Mouse (Mus musculus): Measurements from ENCODE around the gene Atf5. TPM values are rescaled to one million over a fixed set of nuclear protein-coding genes. Genes with fewer than 3 reads are reported as not detected.

The Atf5 gene
- polyA plus RNA-seq, 1 experiment from 2014 or later: 3.1 TPM

DNA sequence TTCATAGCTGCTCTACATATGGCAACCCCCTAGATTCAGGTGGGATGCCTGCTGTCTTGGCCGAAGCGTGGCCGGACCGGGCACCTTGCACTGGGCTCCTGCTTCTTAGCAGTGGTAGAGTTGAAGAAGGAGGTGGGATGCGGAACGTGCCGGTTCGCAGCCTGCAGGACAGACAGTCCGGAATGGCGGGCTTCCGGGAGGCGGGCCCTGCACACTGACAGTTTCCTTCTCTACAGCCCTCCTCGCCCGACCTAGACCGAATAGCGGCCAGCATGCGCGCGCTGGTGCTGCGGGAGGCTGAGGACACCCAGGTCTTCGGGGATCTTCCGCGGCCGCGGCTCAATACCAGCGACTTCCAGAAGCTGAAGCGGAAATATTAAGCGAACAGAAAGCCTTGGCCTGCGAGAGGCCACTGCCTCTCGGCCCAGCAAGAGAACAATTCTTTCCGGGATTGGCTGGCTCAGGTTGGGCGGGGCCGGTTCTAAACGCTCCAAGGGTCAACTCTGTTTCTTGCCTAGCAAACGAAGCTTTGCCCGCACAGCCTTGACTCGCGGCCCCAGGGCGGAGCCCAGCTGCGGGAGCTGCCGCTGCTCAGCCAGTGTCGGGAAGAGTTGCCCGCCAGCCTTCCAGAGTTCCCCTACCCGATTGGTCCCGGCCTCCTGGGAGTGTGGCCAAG lies 38.0 kb upstream of the Atf5 start:
- Histone ChIP-seq H3K4me1 (ENCODE audit: insufficient read depth) (peaks cover 21% of the 10 kb centered on the region), H3K27me3 (ENCODE audit: insufficient read depth, low read length) (no peaks in the 10 kb centered on the region), H3K27ac (ENCODE audit: low read depth) (peak overlapping the region; percentile 96), H3K4me2 (peak overlapping the region; percentile 92), H3K9me3 (ENCODE audit: low read depth, low read length) (no peaks in the 10 kb centered on the region), H3K4me3 (ENCODE audit: low read depth, low read length) (peak overlapping the region; percentile 50), H3K36me3 (ENCODE audit: insufficient read depth) (peaks cover 27% of the 10 kb centered on the region; the same call in 1 of the 2 replicates), H3K9ac (peak overlapping the region; percentile 66)
- no peak for TF ChIP-seq CTCF (IDR thresholded peaks at IDR 0.05; ENCODE audit: low read depth)
- WGBS: 3% methylated on average over 45 of the region's 45 CpGs
- DNase-seq (peak; percentile 89), ATAC-seq (ENCODE audit: insufficient read depth) (peak; percentile 53)

DNA sequence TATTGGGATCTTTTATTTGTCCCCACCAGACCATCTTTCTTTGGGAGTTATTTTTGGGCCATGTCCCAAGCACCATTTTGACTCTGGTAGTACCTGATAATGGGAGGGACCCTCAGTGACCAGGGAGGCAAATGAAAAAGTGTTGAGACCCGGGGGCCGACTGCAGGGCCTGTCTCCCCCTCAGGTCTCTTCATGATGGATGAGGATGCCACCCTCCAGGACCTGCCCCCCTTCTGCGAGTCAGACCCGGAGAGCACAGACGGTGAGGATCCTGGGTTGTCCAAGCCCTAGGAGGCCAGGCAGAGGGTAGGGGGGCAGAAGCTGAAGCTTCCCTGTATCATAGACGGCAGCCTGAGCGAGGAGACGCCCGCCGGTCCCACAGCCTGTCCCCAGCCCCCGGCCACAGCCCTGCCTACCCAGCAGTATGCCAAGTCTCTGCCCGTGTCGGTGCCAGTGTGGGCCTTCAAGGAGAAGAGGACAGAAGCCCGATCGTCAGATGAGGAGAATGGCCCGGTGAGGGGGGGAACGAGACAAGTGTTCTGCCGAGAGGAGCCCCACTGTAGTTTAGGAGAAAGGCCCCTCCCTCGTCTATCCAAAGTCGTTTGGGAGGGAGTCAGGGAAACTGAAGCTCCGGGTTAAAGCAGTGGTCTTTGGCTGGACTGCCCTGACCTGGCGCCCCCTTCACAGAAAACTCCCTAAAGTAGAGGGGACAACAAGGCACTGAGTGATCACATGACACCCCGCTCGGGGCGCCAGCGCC lies 37.3 kb upstream of the Atf5 start:
- Histone ChIP-seq H3K4me1 (ENCODE audit: insufficient read depth) (peaks cover 21% of the 10 kb centered on the region), H3K27ac (ENCODE audit: low read depth) (peak overlapping the region; percentile 96), H3K36me3 (ENCODE audit: insufficient read depth) (peaks cover 24% of the 10 kb centered on the region; the same call in 1 of the 2 replicates), H3K4me2 (peak overlapping the region; percentile 92), H3K27me3 (ENCODE audit: insufficient read depth, low read length) (no peaks in the 10 kb centered on the region), H3K9ac (peak overlapping the region; percentile 66), H3K9me3 (ENCODE audit: low read depth, low read length) (no peaks in the 10 kb centered on the region), H3K4me3 (ENCODE audit: low read depth, low read length) (peak overlapping the region; percentile 50)
- ATAC-seq (ENCODE audit: insufficient read depth) (no peak), DNase-seq (no peak)
- WGBS: 18% methylated on average over 26 of the region's 26 CpGs
- TF ChIP-seq CTCF (IDR thresholded peaks at IDR 0.05; ENCODE audit: low read depth): no peak

DNA sequence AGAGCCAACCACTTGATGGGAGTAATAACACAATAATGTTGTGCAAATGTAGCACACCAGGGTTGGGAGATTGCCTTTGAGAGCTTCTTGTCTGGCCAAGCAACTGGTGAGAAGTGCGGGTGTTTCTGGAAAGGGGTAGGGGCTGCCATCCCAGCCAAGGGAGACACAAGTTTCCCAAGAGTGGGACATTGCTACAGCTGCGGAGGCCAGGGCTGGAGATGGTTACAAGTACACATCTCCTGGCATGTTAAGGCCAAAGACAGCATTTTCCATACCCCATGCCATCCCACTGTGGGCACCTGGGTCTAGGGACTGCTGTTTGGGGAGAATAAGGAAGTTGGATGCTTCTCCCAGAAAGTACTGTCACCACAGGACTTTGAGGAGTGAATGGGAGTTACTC lies 36.6 kb upstream of the Atf5 start:
- no peaks in the 10 kb centered on the region for H3K9me3 ChIP-seq (ENCODE audit: low read depth, low read length)
- 98% methylated on average over 2 of the region's 2 CpGs for WGBS
- no peak for ATAC-seq (ENCODE audit: insufficient read depth)

DNA sequence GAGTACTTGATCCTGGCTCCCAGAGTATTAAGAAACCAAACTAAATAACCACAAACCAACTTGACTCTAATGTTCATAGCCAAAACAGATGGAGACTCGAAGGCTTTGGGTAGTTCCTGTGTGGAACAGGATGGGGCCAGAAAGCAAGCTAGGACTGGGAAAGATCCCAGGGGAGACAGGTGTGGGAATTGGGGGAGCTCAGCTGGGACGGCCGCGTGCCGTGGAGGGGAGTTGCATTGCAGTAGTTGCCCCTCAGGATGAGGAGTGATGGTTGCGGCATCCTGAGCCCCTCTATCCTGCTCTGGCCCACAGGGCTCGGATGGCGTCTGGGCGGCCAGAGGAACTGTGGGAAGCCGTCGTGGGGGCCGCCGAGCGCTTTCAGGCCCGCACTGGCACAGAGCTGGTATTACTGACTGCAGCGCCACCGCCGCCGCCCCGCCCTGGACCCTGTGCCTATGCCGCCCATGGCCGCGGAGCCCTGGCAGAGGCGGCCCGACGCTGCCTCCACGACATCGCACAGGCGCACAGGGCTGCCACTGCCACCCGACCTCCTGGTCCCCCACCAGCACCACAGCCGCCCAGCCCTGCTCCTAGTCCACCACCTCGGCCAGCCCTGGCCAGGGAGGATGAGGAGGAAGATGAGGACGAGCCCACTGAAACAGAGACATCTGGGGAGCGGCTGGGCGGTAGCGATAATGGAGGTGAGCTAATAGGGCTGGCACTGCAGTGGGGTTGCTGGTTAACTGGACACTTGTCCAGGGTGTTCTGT lies 36.0 kb upstream of the Atf5 start:
- WGBS: 90% methylated on average over 36 of the region's 36 CpGs
- no peak for TF ChIP-seq CTCF (IDR thresholded peaks at IDR 0.05; ENCODE audit: low read depth)
- peaks cover 28% of the 10 kb centered on the region for H3K4me1 ChIP-seq (ENCODE audit: insufficient read depth)
- H3K4me2 ChIP-seq: no peak overlapping the region; the same call in 1 of the 2 replicates
- DNase-seq (no peak), ATAC-seq (ENCODE audit: insufficient read depth) (no peak)
- H3K27ac ChIP-seq (ENCODE audit: low read depth): no peak overlapping the region
- H3K4me3 ChIP-seq (ENCODE audit: low read depth, low read length): no peak overlapping the region
- peaks cover 24% of the 10 kb centered on the region; the same call in 1 of the 2 replicates for H3K36me3 ChIP-seq (ENCODE audit: insufficient read depth)
- H3K9ac ChIP-seq: no peak overlapping the region
- no peaks in the 10 kb centered on the region for H3K27me3 ChIP-seq (ENCODE audit: insufficient read depth, low read length)
- no peaks in the 10 kb centered on the region for H3K9me3 ChIP-seq (ENCODE audit: low read depth, low read length)

More for the DNA sequence above, 36.6 kb upstream of the Atf5 start:
- no peak for TF ChIP-seq CTCF (IDR thresholded peaks at IDR 0.05; ENCODE audit: low read depth)
- H3K27me3 ChIP-seq (ENCODE audit: insufficient read depth, low read length): no peaks in the 10 kb centered on the region
- H3K4me2 ChIP-seq: peak overlapping the region; percentile 92
- no peak overlapping the region for H3K4me3 ChIP-seq (ENCODE audit: low read depth, low read length)
- no peak for DNase-seq
- no peak overlapping the region for H3K27ac ChIP-seq (ENCODE audit: low read depth)
- peaks cover 22% of the 10 kb centered on the region for H3K4me1 ChIP-seq (ENCODE audit: insufficient read depth)
- H3K9ac ChIP-seq: no peak overlapping the region
- H3K36me3 ChIP-seq (ENCODE audit: insufficient read depth): peaks cover 24% of the 10 kb centered on the region; the same call in 1 of the 2 replicates

DNA sequence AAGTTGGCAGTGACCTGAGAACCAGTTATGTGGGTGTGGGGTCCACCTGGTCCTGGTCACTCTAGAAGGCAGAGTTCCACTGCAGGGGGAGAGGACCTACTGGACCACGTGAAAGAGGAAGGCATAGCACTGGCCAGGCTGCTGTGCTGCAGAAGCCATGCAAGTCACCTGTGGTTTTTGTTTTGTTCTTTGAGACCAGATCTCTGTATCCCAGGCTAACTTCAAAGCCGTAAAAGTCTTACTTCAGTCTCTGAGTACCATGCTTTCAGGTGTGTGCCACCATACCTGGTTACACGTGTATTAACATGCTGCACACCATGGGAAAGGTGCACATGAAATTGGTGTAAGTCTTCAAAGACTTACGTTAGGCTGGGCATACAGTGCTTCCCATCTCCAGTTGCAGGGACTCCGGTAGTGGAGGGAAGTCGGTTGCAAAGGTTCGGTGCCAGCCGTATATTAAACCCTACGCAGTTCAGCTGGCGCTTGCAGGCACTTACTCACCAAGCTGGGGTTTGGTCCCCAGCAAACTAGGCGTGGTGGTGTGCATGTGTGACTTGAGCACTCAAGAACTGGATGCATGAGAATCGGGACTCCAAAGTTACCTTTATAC lies 35.3 kb upstream of the Atf5 start:
- Histone ChIP-seq H3K9ac (no peak overlapping the region), H3K4me3 (ENCODE audit: low read depth, low read length) (no peak overlapping the region)

DNA sequence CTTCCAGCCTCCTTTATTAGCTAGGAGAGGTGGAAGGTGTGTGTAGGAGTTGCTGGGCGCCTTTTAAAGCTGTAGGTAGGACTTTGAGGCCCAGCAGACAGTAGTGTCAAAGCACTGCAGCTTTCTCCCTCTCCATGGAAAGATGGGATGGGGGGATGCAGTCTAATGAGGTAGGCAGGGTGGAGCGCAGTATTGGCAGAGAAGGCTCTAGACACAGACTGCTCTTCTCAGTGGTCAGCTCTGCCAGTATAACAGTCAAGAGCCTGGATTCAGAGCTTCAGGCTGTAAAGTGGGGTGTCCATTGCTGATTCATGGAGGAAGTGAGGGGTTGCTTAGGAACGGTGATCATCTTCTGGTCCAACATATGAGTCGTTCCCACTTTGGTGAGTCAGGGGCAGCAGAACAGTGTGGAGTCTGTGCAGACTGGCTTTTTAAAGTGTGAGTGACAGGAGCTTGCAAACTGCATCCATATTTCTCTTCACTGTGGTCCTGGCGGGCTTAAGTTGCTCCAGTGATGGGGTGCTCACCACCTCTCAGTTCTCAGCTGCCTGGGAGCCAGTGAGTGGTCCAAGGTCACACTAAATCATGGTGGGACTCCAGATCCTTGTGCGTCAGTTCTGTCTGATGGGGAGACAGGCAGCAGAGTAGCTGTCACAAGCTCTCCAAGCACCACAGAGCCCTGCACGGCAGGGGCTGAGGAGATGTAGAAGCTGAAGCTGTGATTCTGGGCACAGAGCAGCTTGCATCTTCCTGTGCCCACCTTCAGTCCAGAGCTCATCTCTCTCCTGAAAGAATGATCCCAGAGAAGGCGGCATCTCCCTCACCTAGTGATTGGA lies 34.5 kb upstream of the Atf5 start:
- H3K27ac ChIP-seq (ENCODE audit: low read depth): peak overlapping the region; percentile 98; the same call in 1 of the 2 replicates
- H3K4me1 ChIP-seq (ENCODE audit: insufficient read depth): peaks cover 24% of the 10 kb centered on the region
- WGBS: 74% methylated on average over 8 of the region's 8 CpGs
- peaks cover 33% of the 10 kb centered on the region for H3K36me3 ChIP-seq (ENCODE audit: insufficient read depth)
- no peaks in the 10 kb centered on the region for H3K9me3 ChIP-seq (ENCODE audit: low read depth, low read length)
- no peak for TF ChIP-seq CTCF (IDR thresholded peaks at IDR 0.05; ENCODE audit: low read depth)
- peak overlapping the region; percentile 76 for H3K4me2 ChIP-seq
- no peaks in the 10 kb centered on the region for H3K27me3 ChIP-seq (ENCODE audit: insufficient read depth, low read length)
- ATAC-seq (ENCODE audit: insufficient read depth): no peak
- peak overlapping the region; percentile 83 for H3K4me3 ChIP-seq (ENCODE audit: low read depth, low read length)
- DNase-seq: no peak
- H3K9ac ChIP-seq: peak overlapping the region; percentile 84

More for the DNA sequence above, 35.3 kb upstream of the Atf5 start:
- Histone ChIP-seq H3K36me3 (ENCODE audit: insufficient read depth) (peaks cover 26% of the 10 kb centered on the region; the same call in 1 of the 2 replicates), H3K9me3 (ENCODE audit: low read depth, low read length) (no peaks in the 10 kb centered on the region), H3K4me2 (peak overlapping the region; percentile 76; the same call in 1 of the 2 replicates), H3K27ac (ENCODE audit: low read depth) (no peak overlapping the region), H3K27me3 (ENCODE audit: insufficient read depth, low read length) (no peaks in the 10 kb centered on the region), H3K4me1 (ENCODE audit: insufficient read depth) (peaks cover 28% of the 10 kb centered on the region)
- no peak for TF ChIP-seq CTCF (IDR thresholded peaks at IDR 0.05; ENCODE audit: low read depth)
- DNase-seq (no peak), ATAC-seq (ENCODE audit: insufficient read depth) (no peak)
- WGBS: 91% methylated on average over 12 of the region's 12 CpGs
